In genomic region chr4:155473319-155473718, GRCm38 (mm10) we compare ENCODE assay signal across 9 mouse cellular contexts. TPM values are rescaled to one million over a fixed set of nuclear protein-coding genes. Genes with fewer than 3 reads are reported as not detected.
A peak's percentile ranks its signal among the peaks of the same experiment; 100 is the strongest.
DNase-seq lines count a peak whose midpoint lies in the region; ATAC-seq and TF ChIP-seq lines count a peak whose summit lies in the region.
"Had no signal": no experiment of that assay in that cellular context is flagged by ENCODE, and none has a peak within 500 bp of the region (broad histone marks: within the 10 kb centered on the region; RNA-seq: fewer than 3 reads in every experiment).

No protein-coding gene starts in this region.

- TF ChIP-seq POLR2A in heart, adult 2 months (IDR thresholded peaks at IDR 0.05; ENCODE audit: insufficient read depth, low read depth, low read length): no peak

- TF ChIP-seq CTCF in heart, adult 2 months (IDR thresholded peaks at IDR 0.05): no peak

- no peaks in the 10 kb centered on the region for H3K27me3 ChIP-seq in heart, adult 2 months (ENCODE audit: control insufficient read depth, insufficient read depth, low read length)
- H3K27me3 ChIP-seq in heart, embryonic 10.5 days (ENCODE audit: insufficient read depth, poor library complexity, severe bottlenecking): peaks cover 46% of the 10 kb centered on the region
- no peaks in the 10 kb centered on the region for H3K27me3 ChIP-seq in intestine, embryonic 15.5 days (replicated peaks)

- 0 out of 2 replicates have a peak overlapping the region, but pooled peaks have one; percentile 26 for H3K4me2 ChIP-seq in intestine, embryonic 15.5 days (replicated peaks)

- no peak overlapping the region for H3K4me3 ChIP-seq in heart, adult 2 months
- H3K4me3 ChIP-seq in heart, embryonic 10.5 days: no peak overlapping the region
- no peak overlapping the region for H3K4me3 ChIP-seq in intestine, embryonic 15.5 days (replicated peaks)
- H3K4me3 ChIP-seq: megakaryocyte, embryonic 14.5 days had no signal

- H3K79me2 ChIP-seq in heart, adult 2 months (replicated peaks; ENCODE audit: control insufficient read depth, insufficient read depth, low read length): no peaks in the 10 kb centered on the region

- intact Hi-C loops in heart, adult 2 months (cut with DNase I): no loop called here

- ATAC-seq in intestine, embryonic 15.5 days: peak; percentile 89

- DNase-seq in heart, adult 2 months: peak in 1 of 2 experiments; percentile 44
- no peak for DNase-seq in heart, embryonic 10.5 days (ENCODE audit: low spot score)
- peak; percentile 49 for DNase-seq in ES-CJ7 (ENCODE audit: low read depth, low spot score)
- peak; percentile 74 for DNase-seq in cerebellum, adult 8-10 months
- DNase-seq in spleen, postnatal 14 days (ENCODE audit: low spot score in 2 of 2): no peak
- DNase-seq in layer of hippocampus, adult 11-12 months (ENCODE audit: low spot score): no peak
- DNase-seq in natural killer cell, adult 2 months (ENCODE audit: low spot score in 2 of 2): no peak

- H3K36me3 ChIP-seq in heart, adult 2 months (ENCODE audit: control insufficient read depth, insufficient read depth, low read length): no peaks in the 10 kb centered on the region
- H3K36me3 ChIP-seq in heart, embryonic 10.5 days: no peaks in the 10 kb centered on the region
- H3K36me3 ChIP-seq in intestine, embryonic 15.5 days: no peaks in the 10 kb centered on the region

- no peak overlapping the region for H3K9ac ChIP-seq in heart, adult 2 months (ENCODE audit: low read depth, low read length)
- H3K9ac ChIP-seq in intestine, embryonic 15.5 days: no peak overlapping the region

- H3K4me1 ChIP-seq in heart, adult 2 months (ENCODE audit: control insufficient read depth, insufficient read depth, low read length): peaks cover 2% of the 10 kb centered on the region
- peaks cover 18% of the 10 kb centered on the region for H3K4me1 ChIP-seq in heart, embryonic 10.5 days
- no peaks in the 10 kb centered on the region; the same call in 1 of the 2 replicates for H3K4me1 ChIP-seq in intestine, embryonic 15.5 days (replicated peaks)

- H3K27ac ChIP-seq in heart, adult 2 months: no peak overlapping the region
- H3K27ac ChIP-seq in heart, embryonic 10.5 days: no peak overlapping the region
- H3K27ac ChIP-seq in intestine, embryonic 15.5 days: peak overlapping the region; percentile 44

- 49% methylated on average over 5 of the region's 5 CpGs for WGBS in heart, adult 2 months
- 55% methylated on average over 5 of the region's 5 CpGs for WGBS in heart, embryonic 10.5 days
- 38% methylated on average over 5 of the region's 5 CpGs for WGBS in intestine, embryonic 15.5 days

- TF ChIP-seq EP300 in heart, adult 2 months (IDR thresholded peaks at IDR 0.05; ENCODE audit: insufficient read depth, low read depth, low read length): 0 out of 2 replicates have a peak, but pooled peaks have one; percentile 46

- H3K9me3 ChIP-seq in heart, embryonic 10.5 days: no peaks in the 10 kb centered on the region
- H3K9me3 ChIP-seq in intestine, embryonic 15.5 days: no peaks in the 10 kb centered on the region

RNA-seq across cellular contexts. Expression of gene Tmem52, which starts 4.4 kb away (rescaled TPM):
- total RNA-seq in heart, adult 2 months (2021): 10 to 100 TPM in 1 of 2 experiments, 1 to 10 TPM in 1; 7.0 to 11.2 TPM
- polyA plus RNA-seq in heart, adult 2 months (2012; rRNA removed): 2.1 and 4.8 TPM in 2 replicates
- polyA plus RNA-seq in heart, embryonic 10.5 days (2016; fragmentation: Nextera tagmentation; extraction: Ambion mirVana): not detected in 2 replicates
- polyA plus RNA-seq in intestine, embryonic 15.5 days (2015; fragmentation: Nextera tagmentation; extraction: Ambion mirVana): 2.1 and 2.2 TPM in 2 replicates

RNA-seq across cellular contexts. Expression of gene Gnb1, which starts 17.8 kb away (rescaled TPM):
- 100 to 1,000 TPM; 147 to 151 TPM for total RNA-seq in heart, adult 2 months (2021)
- polyA plus RNA-seq in heart, adult 2 months (2012; rRNA removed): 257 and 332 TPM in 2 replicates
- 416 and 440 TPM in 2 replicates for polyA plus RNA-seq in heart, embryonic 10.5 days (2016; fragmentation: Nextera tagmentation; extraction: Ambion mirVana)
- 460 and 467 TPM in 2 replicates for polyA plus RNA-seq in intestine, embryonic 15.5 days (2015; fragmentation: Nextera tagmentation; extraction: Ambion mirVana)

Comparison
In these comparisons a context has a peak if more than half of its experiments do, and no peak if none do; other contexts are left out.
1. DNase-seq: peak in ES-CJ7 (single experiment) and cerebellum, adult 8-10 months (single experiment); none in heart, embryonic 10.5 days (single experiment), spleen, postnatal 14 days (0 of 2), layer of hippocampus, adult 11-12 months (single experiment) and natural killer cell, adult 2 months (0 of 2).